Mouse (Mus musculus): Measurements from ENCODE around the gene Mamstr. TPM values are rescaled to one million over a fixed set of nuclear protein-coding genes. Genes with fewer than 3 reads are reported as not detected.

Mamstr gene
- polyA plus RNA-seq (2014; fragmentation: Nextera tagmentation; extraction: Ambion mirVana) = 3.0 and 4.3 TPM in 2 replicates

- H3K4me2 ChIP-seq (ENCODE audit: low read length) = no peak within 1 kb of the TSS
Measured at GRCm38 (mm10) chr7:45639561-45640027, at the start of gene Mamstr. TSS of gene Mamstr (plus strand) at chr7:45639977.

GRCm38 (mm10) chr7:45590874-45591273 is 48.9 kb upstream of the Mamstr start:
- Histone ChIP-seq H3K27ac (replicated peaks; ENCODE audit: low read depth, low read length) (no peak overlapping the region), H3K4me3 (replicated peaks; ENCODE audit: low read depth, low read length) (no peak overlapping the region), H3K27me3 (ENCODE audit: control insufficient read depth, insufficient read depth, low read length) (no peaks in the 10 kb centered on the region), H3K9me3 (ENCODE audit: control insufficient read depth, low read length) (no peaks in the 10 kb centered on the region), H3K9ac (replicated peaks; ENCODE audit: low read length) (no peak overlapping the region), H3K4me2 (ENCODE audit: low read length) (no peak overlapping the region), H3K4me1 (ENCODE audit: control insufficient read depth, insufficient read depth, low read length) (no peaks in the 10 kb centered on the region), H3K36me3 (ENCODE audit: control insufficient read depth, insufficient read depth, low read length) (0 out of 2 replicates have a peak, but pooled peaks cover 2% of the 10 kb centered on the region)
- peak; percentile 31 for DNase-seq
- 63% methylated on average over 3 of the region's 3 CpGs for WGBS
- no peak for ATAC-seq (ENCODE audit: low FRiP score, low TSS enrichment)

More at GRCm38 (mm10) chr7:45639561-45640027, at the start of gene Mamstr:
- peaks cover 7% of the 10 kb centered on the region; the same call in 1 of the 2 replicates for H3K36me3 ChIP-seq (ENCODE audit: control insufficient read depth, insufficient read depth, low read length)
- no peaks in the 10 kb centered on the region for H3K9me3 ChIP-seq (ENCODE audit: control insufficient read depth, low read length)
- H3K4me3 ChIP-seq (replicated peaks; ENCODE audit: low read depth, low read length) = no peak within 1 kb of the TSS
- H3K27me3 ChIP-seq (ENCODE audit: control insufficient read depth, insufficient read depth, low read length) = no peaks in the 10 kb centered on the region
- H3K27ac ChIP-seq (replicated peaks; ENCODE audit: low read depth, low read length) = no peak within 1 kb of the TSS
- 20% methylated on average over 19 of the region's 19 CpGs for WGBS
- no peak for DNase-seq
- no peak for ATAC-seq (ENCODE audit: low FRiP score, low TSS enrichment)
- H3K4me1 ChIP-seq (ENCODE audit: control insufficient read depth, insufficient read depth, low read length) = peaks cover 19% of the 10 kb centered on the region
- no peak within 1 kb of the TSS for H3K9ac ChIP-seq (replicated peaks; ENCODE audit: low read length)

DNA sequence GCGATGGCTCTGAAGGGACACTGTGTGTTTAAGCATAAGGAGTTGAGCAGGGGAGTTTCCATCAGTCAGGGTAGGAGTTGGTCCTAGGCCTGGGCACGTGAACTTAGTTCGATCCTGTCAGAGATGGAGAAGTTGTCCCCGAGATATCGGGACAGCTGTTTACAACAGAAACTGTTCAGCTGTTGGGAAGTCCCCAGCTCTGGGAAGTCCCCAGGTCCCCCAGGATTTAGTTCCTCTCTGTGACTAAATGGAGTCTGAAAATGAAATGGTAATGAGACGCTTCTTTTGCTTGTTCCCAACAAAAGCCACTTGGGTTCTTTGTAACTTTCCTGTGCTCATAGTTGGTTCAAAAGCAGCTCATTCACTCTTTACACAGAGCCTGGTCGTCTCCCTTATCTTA is 47.9 kb upstream of the Mamstr start:
- no peak overlapping the region for H3K4me2 ChIP-seq (ENCODE audit: low read length)
- H3K36me3 ChIP-seq (ENCODE audit: control insufficient read depth, insufficient read depth, low read length) = no peaks in the 10 kb centered on the region
- H3K9ac ChIP-seq (replicated peaks; ENCODE audit: low read length) = no peak overlapping the region
- WGBS = 75% methylated on average over 7 of the region's 7 CpGs
- no peak for DNase-seq
- ATAC-seq (ENCODE audit: low FRiP score, low TSS enrichment) = no peak
- H3K4me1 ChIP-seq (ENCODE audit: control insufficient read depth, insufficient read depth, low read length) = no peaks in the 10 kb centered on the region
- H3K27me3 ChIP-seq (ENCODE audit: control insufficient read depth, insufficient read depth, low read length) = no peaks in the 10 kb centered on the region
- H3K9me3 ChIP-seq (ENCODE audit: control insufficient read depth, low read length) = no peaks in the 10 kb centered on the region
- no peak overlapping the region for H3K4me3 ChIP-seq (replicated peaks; ENCODE audit: low read depth, low read length)
- no peak overlapping the region for H3K27ac ChIP-seq (replicated peaks; ENCODE audit: low read depth, low read length)

DNA sequence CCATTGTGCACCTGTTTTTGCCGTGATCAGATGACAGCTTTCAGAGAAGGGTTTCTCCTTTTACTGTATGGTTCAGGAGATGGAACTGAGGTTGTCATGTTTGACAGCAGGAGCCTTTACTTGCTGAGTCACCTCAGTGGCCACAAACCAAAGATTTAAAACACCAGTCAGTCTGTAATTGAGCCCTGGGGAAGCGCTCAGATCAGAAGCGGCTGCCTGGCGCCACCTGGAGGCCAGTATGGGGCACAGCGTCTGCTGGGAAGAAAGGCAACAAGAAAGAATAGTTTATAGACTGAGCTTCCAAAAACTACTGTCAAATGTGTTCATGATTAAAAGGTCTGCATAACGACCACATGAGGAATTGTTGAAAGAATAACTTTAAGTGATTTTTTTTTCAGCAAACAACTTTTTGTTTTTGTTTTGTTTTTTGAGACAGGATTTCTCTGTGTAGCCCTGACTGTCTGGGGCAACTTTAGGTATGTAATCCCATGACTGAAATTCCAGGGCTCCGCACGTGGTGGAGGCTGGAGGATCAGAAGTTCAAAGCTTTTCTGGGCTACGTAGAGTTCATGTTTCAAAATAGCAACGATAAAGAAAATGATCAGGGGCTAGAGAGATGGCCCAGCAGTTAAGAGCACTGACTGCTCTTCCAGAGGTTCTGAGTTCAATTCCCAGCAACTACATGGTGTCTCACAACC is 46.5 kb upstream of the Mamstr start:
- Histone ChIP-seq H3K9ac (replicated peaks; ENCODE audit: low read length) (no peak overlapping the region), H3K36me3 (ENCODE audit: control insufficient read depth, insufficient read depth, low read length) (no peaks in the 10 kb centered on the region), H3K4me3 (replicated peaks; ENCODE audit: low read depth, low read length) (no peak overlapping the region), H3K27me3 (ENCODE audit: control insufficient read depth, insufficient read depth, low read length) (no peaks in the 10 kb centered on the region), H3K9me3 (ENCODE audit: control insufficient read depth, low read length) (no peaks in the 10 kb centered on the region), H3K4me2 (ENCODE audit: low read length) (no peak overlapping the region), H3K4me1 (ENCODE audit: control insufficient read depth, insufficient read depth, low read length) (no peaks in the 10 kb centered on the region), H3K27ac (replicated peaks; ENCODE audit: low read depth, low read length) (no peak overlapping the region)
- ATAC-seq (ENCODE audit: low FRiP score, low TSS enrichment) = no peak
- WGBS = 24% methylated on average over 10 of the region's 10 CpGs
- DNase-seq = peak; percentile 84

DNA sequence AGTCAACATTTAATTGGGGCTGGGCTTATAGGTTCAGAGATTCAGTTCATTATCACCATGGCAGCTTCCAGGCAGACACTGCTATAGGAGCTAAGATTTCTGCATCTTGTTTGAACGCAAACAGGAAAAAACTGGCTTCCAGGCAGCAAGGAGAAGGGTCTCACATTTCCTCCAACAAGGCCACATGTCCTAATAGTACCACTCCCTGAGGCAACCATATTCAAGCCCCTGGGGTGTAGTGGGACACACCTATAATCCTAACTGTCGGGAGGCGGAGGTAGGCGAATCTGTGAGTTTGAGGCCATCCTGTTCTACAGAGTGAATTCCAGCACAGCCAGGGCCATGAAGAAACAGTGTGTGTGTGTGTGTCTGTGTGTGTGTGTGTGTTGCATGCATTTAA is 44.6 kb upstream of the Mamstr start:
- Histone ChIP-seq H3K9ac (replicated peaks; ENCODE audit: low read length) (no peak overlapping the region), H3K27me3 (ENCODE audit: control insufficient read depth, insufficient read depth, low read length) (no peaks in the 10 kb centered on the region), H3K4me3 (replicated peaks; ENCODE audit: low read depth, low read length) (no peak overlapping the region), H3K4me1 (ENCODE audit: control insufficient read depth, insufficient read depth, low read length) (no peaks in the 10 kb centered on the region), H3K9me3 (ENCODE audit: control insufficient read depth, low read length) (no peaks in the 10 kb centered on the region), H3K36me3 (ENCODE audit: control insufficient read depth, insufficient read depth, low read length) (no peaks in the 10 kb centered on the region), H3K4me2 (ENCODE audit: low read length) (no peak overlapping the region), H3K27ac (replicated peaks; ENCODE audit: low read depth, low read length) (no peak overlapping the region)
- 86% methylated on average over 4 of the region's 4 CpGs for WGBS
- ATAC-seq (ENCODE audit: low FRiP score, low TSS enrichment) = no peak
- no peak for DNase-seq

- DNase-seq = no peak
- H3K36me3 ChIP-seq (ENCODE audit: control insufficient read depth, insufficient read depth, low read length) = no peaks in the 10 kb centered on the region
- 85% methylated on average over 1 of the region's 1 CpGs for WGBS
Measured at GRCm38 (mm10) chr7:45596107-45596506, 43.7 kb upstream of the Mamstr start.

DNA sequence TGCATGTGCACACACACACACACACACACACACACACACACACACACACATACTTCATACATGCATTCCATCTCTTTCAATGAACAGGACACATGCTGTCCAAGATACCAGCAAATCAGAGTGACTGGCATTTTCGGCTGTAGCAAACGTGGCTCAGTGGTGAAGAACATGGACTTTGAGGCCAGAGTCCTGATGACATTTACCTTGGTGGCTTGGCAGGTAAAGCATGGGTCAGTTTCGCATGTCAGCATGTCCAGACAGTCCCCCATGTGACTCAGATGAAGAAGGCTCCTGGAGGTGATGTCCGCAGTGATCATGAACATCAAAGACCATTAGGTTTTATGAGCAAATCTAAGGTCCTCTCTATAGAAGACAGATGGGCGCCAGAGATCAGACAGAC is 42.8 kb upstream of the Mamstr start:
- Histone ChIP-seq H3K4me2 (ENCODE audit: low read length) (no peak overlapping the region), H3K36me3 (ENCODE audit: control insufficient read depth, insufficient read depth, low read length) (no peaks in the 10 kb centered on the region), H3K4me3 (replicated peaks; ENCODE audit: low read depth, low read length) (no peak overlapping the region), H3K4me1 (ENCODE audit: control insufficient read depth, insufficient read depth, low read length) (no peaks in the 10 kb centered on the region), H3K9me3 (ENCODE audit: control insufficient read depth, low read length) (no peaks in the 10 kb centered on the region), H3K27me3 (ENCODE audit: control insufficient read depth, insufficient read depth, low read length) (no peaks in the 10 kb centered on the region), H3K27ac (replicated peaks; ENCODE audit: low read depth, low read length) (no peak overlapping the region), H3K9ac (replicated peaks; ENCODE audit: low read length) (no peak overlapping the region)
- ATAC-seq (ENCODE audit: low FRiP score, low TSS enrichment) (no peak), DNase-seq (no peak)
- WGBS = 92% methylated on average over 5 of the region's 5 CpGs

More at GRCm38 (mm10) chr7:45596107-45596506, 43.7 kb upstream of the Mamstr start:
- ATAC-seq (ENCODE audit: low FRiP score, low TSS enrichment) = no peak
- no peak overlapping the region for H3K27ac ChIP-seq (replicated peaks; ENCODE audit: low read depth, low read length)
- no peaks in the 10 kb centered on the region for H3K27me3 ChIP-seq (ENCODE audit: control insufficient read depth, insufficient read depth, low read length)
- no peak overlapping the region for H3K4me3 ChIP-seq (replicated peaks; ENCODE audit: low read depth, low read length)
- H3K4me2 ChIP-seq (ENCODE audit: low read length) = no peak overlapping the region
- no peak overlapping the region for H3K9ac ChIP-seq (replicated peaks; ENCODE audit: low read length)
- no peaks in the 10 kb centered on the region for H3K9me3 ChIP-seq (ENCODE audit: control insufficient read depth, low read length)
- no peaks in the 10 kb centered on the region for H3K4me1 ChIP-seq (ENCODE audit: control insufficient read depth, insufficient read depth, low read length)

GRCm38 (mm10) chr7:45597527-45597926 is 42.2 kb upstream of the Mamstr start:
- no peak for DNase-seq
- Histone ChIP-seq H3K4me3 (replicated peaks; ENCODE audit: low read depth, low read length) (no peak overlapping the region), H3K9me3 (ENCODE audit: control insufficient read depth, low read length) (no peaks in the 10 kb centered on the region), H3K4me1 (ENCODE audit: control insufficient read depth, insufficient read depth, low read length) (no peaks in the 10 kb centered on the region), H3K9ac (replicated peaks; ENCODE audit: low read length) (no peak overlapping the region), H3K36me3 (ENCODE audit: control insufficient read depth, insufficient read depth, low read length) (no peaks in the 10 kb centered on the region), H3K4me2 (ENCODE audit: low read length) (no peak overlapping the region), H3K27me3 (ENCODE audit: control insufficient read depth, insufficient read depth, low read length) (no peaks in the 10 kb centered on the region), H3K27ac (replicated peaks; ENCODE audit: low read depth, low read length) (no peak overlapping the region)
- no peak for ATAC-seq (ENCODE audit: low FRiP score, low TSS enrichment)
- 94% methylated on average over 6 of the region's 6 CpGs for WGBS

Measured in midbrain, embryonic 14.5 days (tissue).